Mouse (Mus musculus): ENCODE measurements at regions not wholly inside any gene's neighbourhood (a gene's known extent, or its start where the extent isn't known, plus 50 kb on each side); places are given as distances from the start of the nearest gene placed in this dataset.

DNA sequence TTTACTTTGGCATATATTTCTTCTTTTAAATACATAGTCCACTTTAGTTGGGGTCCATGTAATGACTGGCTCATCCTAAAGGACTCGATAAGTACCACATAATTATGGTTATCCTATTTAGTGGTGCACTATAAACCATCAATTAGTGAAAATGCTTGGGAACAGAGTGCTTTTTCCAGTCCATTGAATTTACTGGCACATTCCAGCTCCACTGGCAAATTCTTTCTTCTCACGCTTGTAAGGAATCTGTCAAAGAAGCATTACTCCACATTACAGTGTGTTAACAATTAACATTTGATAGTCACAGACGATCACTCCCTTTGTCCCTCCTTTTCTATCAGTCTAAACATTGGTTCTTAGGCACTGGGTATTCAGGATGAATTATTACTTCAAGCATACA lies 241.7 kb upstream of the Gli3 start:
- in situ Hi-C loops (cut with MboI, MseI), result no loop called here

- in situ Hi-C loops (cut with MboI, MseI), result no loop called here
These were observed 235.4 kb upstream of the Gli3 start for GRCm38 (mm10) chr13:15227641-15228040.
